Mouse (Mus musculus) fat pad, adult 2 months (tissue): ENCODE results near the gene Has3.
A peak's percentile ranks its signal among the peaks of the same experiment; 100 is the strongest.
"Not testable (repeated sequence)": the region's sequence is repeated elsewhere in the genome, so short reads cannot be mapped to it uniquely, and the experiment has no call there.

Experiments
- DNase-seq: peaks from one replicate; pipeline ENCODE4 v3.0.0-alpha.2; 2011; ENCODE audit warnings: low read depth, low spot score; ENCODE audit errors: extremely low read depth

Gene Has3

GRCm38 (mm10) chr8:106884826-106885400 is 14.9 kb downstream of the Has3 start:
- DNase-seq = not testable (repeated sequence)

GRCm38 (mm10) chr8:106887336-106888189 is 17.5 kb downstream of the Has3 start:
- DNase-seq = peak; percentile 16

- no peak for DNase-seq
Measured at GRCm38 (mm10) chr8:106888803-106889202, 18.8 kb downstream of the Has3 start.

GRCm38 (mm10) chr8:106892210-106892805 is 22.3 kb downstream of the Has3 start:
- no peak for DNase-seq

- no peak for DNase-seq
Measured at GRCm38 (mm10) chr8:106892806-106893451, 22.9 kb downstream of the Has3 start.

GRCm38 (mm10) chr8:106893481-106894156 is 23.6 kb downstream of the Has3 start, which contains the start of gene Utp4:
Gene Utp4, plus strand, starts transcription at chr8:106893636.
- no peak for DNase-seq

GRCm38 (mm10) chr8:106899473-106899872 is 29.4 kb downstream of the Has3 start:
- DNase-seq = no peak

GRCm38 (mm10) chr8:106905727-106906480 is 35.9 kb downstream of the Has3 start:
- no peak for DNase-seq

- DNase-seq = no peak
Measured at GRCm38 (mm10) chr8:106906635-106907034, 36.6 kb downstream of the Has3 start.

- DNase-seq = no peak
Measured at GRCm38 (mm10) chr8:106907450-106907849, 37.4 kb downstream of the Has3 start.

GRCm38 (mm10) chr8:106908291-106908690 is 38.2 kb downstream of the Has3 start:
- no peak for DNase-seq

- DNase-seq = no peak
Measured at GRCm38 (mm10) chr8:106913631-106914030, 43.6 kb downstream of the Has3 start.

GRCm38 (mm10) chr8:106919721-106920394 is 49.8 kb downstream of the Has3 start:
- no peak for DNase-seq

- no peak for DNase-seq
Measured at GRCm38 (mm10) chr8:106920395-106920741, 50.3 kb downstream of the Has3 start.

GRCm38 (mm10) chr8:106924057-106924456 is 54.0 kb downstream of the Has3 start:
- no peak for DNase-seq

- no peak for DNase-seq
Measured at GRCm38 (mm10) chr8:106924904-106925349, 54.9 kb downstream of the Has3 start.

- no peak for DNase-seq
Measured at GRCm38 (mm10) chr8:106925446-106925845, 55.4 kb downstream of the Has3 start.

- no peak for DNase-seq
Measured at GRCm38 (mm10) chr8:106927247-106927646, 57.2 kb downstream of the Has3 start.

- DNase-seq = not testable (repeated sequence)
Measured at GRCm38 (mm10) chr8:106928182-106928581, 58.1 kb downstream of the Has3 start.
